Mouse (Mus musculus): Measurements from ENCODE around the gene Tmsb15l. TPM values are rescaled to one million over a fixed set of nuclear protein-coding genes. Genes with fewer than 3 reads are reported as not detected.
"Not testable (repeated sequence)": the region's sequence is repeated elsewhere in the genome, so short reads cannot be mapped to it uniquely, and the experiment has no call there.

The Tmsb15l gene
- total RNA-seq (2021): 1 to 10 TPM; 4.3 to 5.1 TPM

- no peak for DNase-seq (ENCODE audit: extremely low spot score in 1 of 2, low spot score in 1 of 2)
Measured at GRCm38 (mm10) chrX:136976424-136977084, at the start of gene Tmsb15l, which contains the start of gene Tmsb15b1. TSS of gene Tmsb15l (minus strand) at chrX:136976869. TSS of gene Tmsb15b1 (minus strand) at chrX:136976874.

GRCm38 (mm10) chrX:137019310-137019709 lies 42.6 kb upstream of the Tmsb15l start:
- DNase-seq (ENCODE audit: extremely low spot score in 1 of 2, low spot score in 1 of 2): peak in 1 of 2 experiments; percentile 70

GRCm38 (mm10) chrX:137017668-137018067 lies 41.0 kb upstream of the Tmsb15l start:
- DNase-seq (ENCODE audit: extremely low spot score in 1 of 2, low spot score in 1 of 2): no peak

GRCm38 (mm10) chrX:137015099-137015709 lies 38.5 kb upstream of the Tmsb15l start:
- DNase-seq (ENCODE audit: extremely low spot score in 1 of 2, low spot score in 1 of 2): peak in 1 of 2 experiments; percentile 37

- no peak for DNase-seq (ENCODE audit: extremely low spot score in 1 of 2, low spot score in 1 of 2)
Measured at GRCm38 (mm10) chrX:136996256-136996655, 19.6 kb upstream of the Tmsb15l start.

GRCm38 (mm10) chrX:136993641-136994040 lies 17.0 kb upstream of the Tmsb15l start:
- DNase-seq (ENCODE audit: extremely low spot score in 1 of 2, low spot score in 1 of 2): peak in 1 of 2 experiments; percentile 9

- peak; percentile 54 to 64 for DNase-seq (ENCODE audit: extremely low spot score in 1 of 2, low spot score in 1 of 2)
Measured at GRCm38 (mm10) chrX:136992978-136993547, 16.4 kb upstream of the Tmsb15l start, which contains the start of gene Zcchc18. TSS of gene Zcchc18 (plus strand) at chrX:136993155.

GRCm38 (mm10) chrX:136992191-136992965 lies 15.7 kb upstream of the Tmsb15l start:
- DNase-seq (ENCODE audit: extremely low spot score in 1 of 2, low spot score in 1 of 2): no peak

GRCm38 (mm10) chrX:136991274-136991673 lies 14.6 kb upstream of the Tmsb15l start:
- DNase-seq (ENCODE audit: extremely low spot score in 1 of 2, low spot score in 1 of 2): no peak

GRCm38 (mm10) chrX:136986039-136986438 lies 9.4 kb upstream of the Tmsb15l start:
- DNase-seq (ENCODE audit: extremely low spot score in 1 of 2, low spot score in 1 of 2): no peak

GRCm38 (mm10) chrX:136978616-136979015 lies 1.9 kb upstream of the Tmsb15l start:
- DNase-seq (ENCODE audit: extremely low spot score in 1 of 2, low spot score in 1 of 2): no peak

GRCm38 (mm10) chrX:136975397-136975796 lies 1.3 kb downstream of the Tmsb15l start, which contains the start of gene Tmsb15b2:
TSS of gene Tmsb15b2 (minus strand) at chrX:136975497.
- not testable (repeated sequence) for DNase-seq (ENCODE audit: extremely low spot score in 1 of 2, low spot score in 1 of 2)

- peak in 1 of 2 experiments; percentile 24 for DNase-seq (ENCODE audit: extremely low spot score in 1 of 2, low spot score in 1 of 2)
Measured at GRCm38 (mm10) chrX:136959688-136960087, 17.0 kb downstream of the Tmsb15l start.

GRCm38 (mm10) chrX:136958300-136958699 lies 18.4 kb downstream of the Tmsb15l start:
- not testable (repeated sequence) for DNase-seq (ENCODE audit: extremely low spot score in 1 of 2, low spot score in 1 of 2)

GRCm38 (mm10) chrX:136957583-136958279 lies 18.9 kb downstream of the Tmsb15l start:
- peak; percentile 39 to 62 for DNase-seq (ENCODE audit: extremely low spot score in 1 of 2, low spot score in 1 of 2)

- DNase-seq (ENCODE audit: extremely low spot score in 1 of 2, low spot score in 1 of 2): no peak
Measured at GRCm38 (mm10) chrX:136937985-136938384, 38.7 kb downstream of the Tmsb15l start.

- DNase-seq (ENCODE audit: extremely low spot score in 1 of 2, low spot score in 1 of 2): no peak
Measured at GRCm38 (mm10) chrX:136927031-136927430, 49.6 kb downstream of the Tmsb15l start, which contains the start of gene H2bfm. TSS of gene H2bfm (plus strand) at chrX:136927325.

GRCm38 (mm10) chrX:136925863-136926262 lies 50.8 kb downstream of the Tmsb15l start:
- no peak for DNase-seq (ENCODE audit: extremely low spot score in 1 of 2, low spot score in 1 of 2)
